Mouse (Mus musculus): ENCODE results near the gene Dmwd. TPM values are rescaled to one million over a fixed set of nuclear protein-coding genes. Genes with fewer than 3 reads are reported as not detected.

The Dmwd gene
- polyA plus RNA-seq, 1 experiment: 174 TPM

DNA sequence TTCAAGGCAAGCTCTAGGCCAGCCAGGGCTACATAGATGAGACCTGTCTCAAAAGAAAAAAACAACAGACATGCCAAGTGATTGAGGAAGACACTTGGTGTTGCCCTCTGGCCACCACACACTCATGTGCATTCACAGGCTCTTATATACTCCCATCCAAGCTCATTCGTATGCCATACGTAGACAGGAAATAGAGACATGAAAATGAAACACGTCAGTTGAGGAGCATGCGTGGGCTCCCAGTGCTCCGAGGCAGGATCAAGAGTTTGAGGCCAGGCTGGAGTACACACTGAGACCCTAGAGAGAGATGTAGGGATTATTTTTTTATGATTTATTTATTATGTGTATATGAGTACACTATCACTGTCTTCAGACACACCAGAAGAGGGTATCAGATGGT lies 53.4 kb downstream of the Dmwd start:
- no peak for DNase-seq (ENCODE audit: extremely low spot score in 1 of 2, low spot score in 1 of 2)

DNA sequence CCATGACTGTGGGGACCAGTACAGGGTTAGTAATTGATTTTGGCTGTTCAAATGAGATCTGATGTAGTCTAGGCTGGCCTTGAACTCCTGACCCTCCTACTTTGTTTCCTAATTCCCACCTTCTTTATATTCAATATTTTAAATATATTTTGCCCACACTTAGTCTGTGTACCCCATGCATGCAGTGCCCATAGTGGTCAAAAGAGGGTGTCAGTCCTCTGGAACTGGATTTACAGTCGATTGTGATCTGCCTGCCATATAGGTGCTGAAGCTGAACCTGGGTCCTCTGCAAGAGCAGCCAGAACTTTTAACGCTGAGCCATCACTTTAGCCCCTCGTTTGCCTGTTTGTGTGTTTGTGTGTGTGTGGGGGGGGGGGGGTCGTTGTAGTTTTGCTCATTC lies 54.6 kb downstream of the Dmwd start:
- DNase-seq (ENCODE audit: extremely low spot score in 1 of 2, low spot score in 1 of 2): no peak

DNA sequence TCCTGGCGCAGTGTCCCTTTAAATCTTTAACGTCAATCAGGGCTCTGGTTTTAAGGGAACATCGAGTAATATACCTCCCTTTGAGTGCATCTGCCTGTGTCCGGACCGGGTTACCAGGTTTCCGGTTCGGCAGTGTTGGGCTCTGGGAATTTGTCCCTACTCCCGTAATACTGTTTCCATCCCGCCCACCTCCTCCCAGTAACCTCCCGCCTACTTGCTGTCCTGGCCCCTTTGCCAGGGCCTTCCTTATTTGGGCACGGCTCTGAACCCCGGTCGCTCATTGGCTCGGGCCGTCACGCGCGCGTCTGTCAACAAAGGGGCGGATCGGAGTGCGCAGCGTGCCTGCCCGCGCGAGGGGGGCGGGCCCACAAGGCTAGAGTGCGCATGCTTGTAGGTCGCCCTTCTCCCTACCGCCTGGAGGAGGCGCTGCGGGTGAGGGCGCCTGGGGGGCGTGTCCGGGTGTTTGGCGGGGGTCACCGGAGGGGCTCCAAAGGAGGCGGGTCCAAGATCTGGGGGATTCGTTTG lies 55.4 kb downstream of the Dmwd start:
- peak; percentile 96 to 97 for DNase-seq (ENCODE audit: extremely low spot score in 1 of 2, low spot score in 1 of 2)

Other genes with a start within 250 kb of the Dmwd start
- 2.3 and 3.4 TPM in 2 replicates for gene Mill2, start 236.3 kb upstream of the Dmwd start, polyA plus RNA-seq (2012; rRNA removed)
- 17.5 and 20.5 TPM in 2 replicates for gene Pglyrp1, start 204.9 kb upstream of the Dmwd start, polyA plus RNA-seq (2012; rRNA removed)
- gene Ccdc61, start 165.8 kb upstream of the Dmwd start, polyA plus RNA-seq (2012; rRNA removed): 11.7 and 15.4 TPM in 2 replicates
- 25.0 and 27.0 TPM in 2 replicates for gene Nova2, start 150.3 kb upstream of the Dmwd start, polyA plus RNA-seq (2012; rRNA removed)
- gene Nanos2, start 88.8 kb upstream of the Dmwd start, polyA plus RNA-seq (2012; rRNA removed): 2.9 and 4.1 TPM in 2 replicates
- gene Mypop, start 85.0 kb upstream of the Dmwd start, polyA plus RNA-seq (2012; rRNA removed): 39.9 and 46.2 TPM in 2 replicates
- gene Irf2bp1, start 72.2 kb upstream of the Dmwd start, polyA plus RNA-seq (2012; rRNA removed): 29.0 and 30.5 TPM in 2 replicates
- not detected in 2 replicates for gene Foxa3, start 52.7 kb upstream of the Dmwd start, polyA plus RNA-seq (2012; rRNA removed)
- gene Sympk, start 51.9 kb upstream of the Dmwd start, polyA plus RNA-seq (2012; rRNA removed): 118 and 120 TPM in 2 replicates
- 0.14 and 0.17 TPM in 2 replicates for gene Rsph6a, start 21.5 kb upstream of the Dmwd start, polyA plus RNA-seq (2012; rRNA removed)
- gene Dmpk, start 7.6 kb downstream of the Dmwd start, polyA plus RNA-seq (2012; rRNA removed): 50.3 and 59.6 TPM in 2 replicates
- 5.4 and 5.7 TPM in 2 replicates for gene Six5, start 18.4 kb downstream of the Dmwd start, polyA plus RNA-seq (2012; rRNA removed)
- gene Gm4969, start 42.1 kb downstream of the Dmwd start, polyA plus RNA-seq (2012; rRNA removed): 1.1 and 1.4 TPM in 2 replicates
- gene Fbxo46, start 43.6 kb downstream of the Dmwd start, polyA plus RNA-seq (2012; rRNA removed): 8.4 and 9.0 TPM in 2 replicates
- 15.3 and 16.7 TPM in 2 replicates for gene Qpctl, start 73.1 kb downstream of the Dmwd start, polyA plus RNA-seq (2012; rRNA removed)
- 70.7 and 83.9 TPM in 2 replicates for gene Snrpd2, start 73.5 kb downstream of the Dmwd start, polyA plus RNA-seq (2012; rRNA removed)
- 11.0 and 11.9 TPM in 2 replicates for gene Gipr, start 89.9 kb downstream of the Dmwd start, polyA plus RNA-seq (2012; rRNA removed)
- gene Eml2, start 100.2 kb downstream of the Dmwd start, polyA plus RNA-seq (2012; rRNA removed): 134 and 136 TPM in 2 replicates
- 7.4 and 7.7 TPM in 2 replicates for gene Gpr4, start 136.3 kb downstream of the Dmwd start, polyA plus RNA-seq (2012; rRNA removed)
- 40.9 and 41.0 TPM in 2 replicates for gene Opa3, start 152.1 kb downstream of the Dmwd start, polyA plus RNA-seq (2012; rRNA removed)
- gene Vasp, start 195.6 kb downstream of the Dmwd start, polyA plus RNA-seq (2012; rRNA removed): 22.2 and 24.9 TPM in 2 replicates
- 0.48 and 0.62 TPM in 2 replicates for gene Ppm1n, start 203.8 kb downstream of the Dmwd start, polyA plus RNA-seq (2012; rRNA removed)
- 128 and 135 TPM in 2 replicates for gene Rtn2, start 206.4 kb downstream of the Dmwd start, polyA plus RNA-seq (2012; rRNA removed)
- 6.3 and 22.4 TPM in 2 replicates for gene Fosb, start 233.8 kb downstream of the Dmwd start, polyA plus RNA-seq (2012; rRNA removed)